Mouse (Mus musculus) CH12.LX (cell line): ENCODE measurements at regions not wholly inside any gene's neighbourhood (a gene's known extent, or its start where the extent isn't known, plus 50 kb on each side); places are given as distances from the start of the nearest gene placed in this dataset.

Source experiments
- DNase-seq: peaks from one replicate; pipeline ENCODE4 v3.0.0-alpha.2; 2013; ENCODE audit errors: extremely low read depth
- H3K27ac ChIP-seq: 2 replicates; pipeline ENCODE4 v1.5.1; 2012; ENCODE audit warnings: low read depth, mild to moderate bottlenecking, control low read depth, moderate library complexity; ENCODE audit not compliant: insufficient read depth
- H3K27me3 ChIP-seq: replicated peaks from 2 replicates; pipeline ENCODE3; 2012; ENCODE audit warnings: inconsistent platforms
- H3K36me3 ChIP-seq, 2 experiments: replicated peaks in 1 of 2; 2 replicates each; pipeline versions ENCODE3 to v1.6.1; 2012; ENCODE audit warnings: inconsistent platforms in 1 of 2, low read length in 1 of 2, mild to moderate bottlenecking in 1 of 2, mixed read lengths in 1 of 2, moderate library complexity in 1 of 2; ENCODE audit not compliant: control insufficient read depth in 1 of 2, insufficient read depth in 1 of 2
- H3K4me1 ChIP-seq, 2 experiments: 2 replicates each; pipeline ENCODE4 v1.6.1; 2012; ENCODE audit warnings: inconsistent platforms in 1 of 2, moderate library complexity in 1 of 2; ENCODE audit not compliant: insufficient read depth in 2 of 2, control insufficient read depth in 1 of 2
- H3K4me2 ChIP-seq: 2 replicates; pipeline ENCODE4 v1.6.1; 2012; ENCODE audit warnings: low read depth, mild to moderate bottlenecking, control low read depth; ENCODE audit not compliant: poor library complexity, insufficient read depth, severe bottlenecking
- H3K4me3 ChIP-seq, 3 experiments: fragments of 150-350 bp in 1 of 3; sonication (generic) in 1 of 3; replicated peaks in 1 of 3; 2 replicates each; pipeline versions ENCODE3 to v1.5.1; 2011 to 2012; ENCODE audit warnings: low read depth in 2 of 3, low read length in 2 of 3, mild to moderate bottlenecking in 2 of 3, moderate library complexity in 2 of 3, control low read depth in 1 of 3, improper control_type of control experiment in 1 of 3, inconsistent platforms in 1 of 3, mixed read lengths in 1 of 3; ENCODE audit not compliant: poor library complexity in 1 of 3
- H3K79me2 ChIP-seq: replicated peaks from 2 replicates; pipeline ENCODE4 v1.6.1; 2012; ENCODE audit warnings: mild to moderate bottlenecking, moderate library complexity; ENCODE audit not compliant: control insufficient read depth, poor library complexity, insufficient read depth, severe bottlenecking; ENCODE audit errors: extremely low read depth
- H3K9ac ChIP-seq: 2 replicates; pipeline ENCODE4 v1.6.1; 2012; ENCODE audit warnings: low read depth, mild to moderate bottlenecking, control low read depth, moderate library complexity; ENCODE audit not compliant: insufficient read depth
- H3K9me3 ChIP-seq: replicated peaks from 2 replicates; pipeline ENCODE3; 2012; ENCODE audit warnings: low read length, inconsistent platforms, mixed read lengths
- CHD1 ChIP-seq: IDR thresholded peaks from 2 replicates; pipeline ENCODE4 v1.6.1; 2012; ENCODE audit warnings: low read depth, low read length, improper control_type of control experiment, inconsistent platforms
- CTCF ChIP-seq, 2 experiments: IDR thresholded peaks in 1 of 2; conservative IDR thresholded peaks in 1 of 2; 2 replicates each; pipeline ENCODE4 v1.5.1; 2011 to 2012; ENCODE audit warnings: low read depth in 2 of 2, low read length in 2 of 2, improper control_type of control experiment in 1 of 2, inconsistent platforms in 1 of 2, mild to moderate bottlenecking in 1 of 2, moderate library complexity in 1 of 2
- ELF1 ChIP-seq: IDR thresholded peaks from 2 replicates; pipeline ENCODE4 v1.6.1; 2014; ENCODE audit warnings: low read depth, mild to moderate bottlenecking, inconsistent platforms, low read length, improper control_type of control experiment
- EP300 ChIP-seq: IDR thresholded peaks from 2 replicates; pipeline ENCODE4 v1.6.1; 2011; ENCODE audit warnings: low read length, improper control_type of control experiment
- ETS1 ChIP-seq: conservative IDR thresholded peaks from 2 replicates; pipeline ENCODE4 v1.6.1; 2012; ENCODE audit warnings: low read depth, mild to moderate bottlenecking, inconsistent platforms, low read length, improper control_type of control experiment, moderate library complexity
- GABPA ChIP-seq: IDR thresholded peaks from 2 replicates; pipeline ENCODE4 v1.6.1; 2012; ENCODE audit warnings: low read depth, low read length, improper control_type of control experiment, inconsistent platforms; ENCODE audit not compliant: insufficient replicate concordance
- JUND ChIP-seq: conservative IDR thresholded peaks from 2 replicates; pipeline ENCODE4 v1.6.1; 2011; ENCODE audit warnings: low read depth, low read length, improper control_type of control experiment
- MAFK ChIP-seq: IDR thresholded peaks from 2 replicates; pipeline ENCODE4 v1.6.1; 2011; ENCODE audit warnings: low read length, improper control_type of control experiment; ENCODE audit not compliant: insufficient replicate concordance
- MAX ChIP-seq: IDR thresholded peaks from 2 replicates; pipeline ENCODE4 v1.6.1; 2011; ENCODE audit warnings: low read length, improper control_type of control experiment
- MAZ ChIP-seq: IDR thresholded peaks from 2 replicates; pipeline ENCODE4 v1.6.1; 2012; ENCODE audit warnings: low read depth, mild to moderate bottlenecking, inconsistent platforms, low read length, improper control_type of control experiment, moderate library complexity
- MYC ChIP-seq: IDR thresholded peaks from 2 replicates; pipeline ENCODE4 v1.6.1; 2011; ENCODE audit warnings: low read depth, mild to moderate bottlenecking, improper control_type of control experiment, low read length
- NRF1 ChIP-seq: IDR thresholded peaks from 2 replicates; pipeline ENCODE4 v1.6.1; 2014; ENCODE audit warnings: low read depth, mild to moderate bottlenecking, inconsistent platforms, low read length, improper control_type of control experiment, moderate library complexity
- POLR2AphosphoS2 ChIP-seq: IDR thresholded peaks from 2 replicates; pipeline ENCODE4 v1.6.1; 2011; ENCODE audit warnings: low read depth, low read length, improper control_type of control experiment
- RAD21 ChIP-seq: IDR thresholded peaks from 2 replicates; pipeline ENCODE4 v1.6.1; 2011; ENCODE audit warnings: low read depth, mild to moderate bottlenecking, low read length, improper control_type of control experiment, moderate library complexity
- RCOR1 ChIP-seq: conservative IDR thresholded peaks from 2 replicates; pipeline ENCODE4 v1.6.1; 2012; ENCODE audit warnings: low read depth, mild to moderate bottlenecking, inconsistent platforms, low read length, improper control_type of control experiment
- UBTF ChIP-seq: IDR thresholded peaks from 2 replicates; pipeline ENCODE4 v1.6.1; 2012; ENCODE audit warnings: low read depth, mild to moderate bottlenecking, inconsistent platforms, low read length, improper control_type of control experiment, moderate library complexity
- USF2 ChIP-seq: conservative IDR thresholded peaks from 2 replicates; pipeline ENCODE4 v1.6.1; 2011; ENCODE audit warnings: low read depth, low read length, improper control_type of control experiment
- ZC3H11A ChIP-seq: IDR thresholded peaks from 2 replicates; pipeline ENCODE4 v1.6.1; 2012; ENCODE audit warnings: low read depth, mild to moderate bottlenecking, inconsistent platforms, low read length, improper control_type of control experiment
- ZMIZ1 ChIP-seq: IDR thresholded peaks from 2 replicates; pipeline ENCODE4 v1.6.1; 2012; ENCODE audit warnings: low read depth, mild to moderate bottlenecking, inconsistent platforms, low read length, improper control_type of control experiment
- dilution Hi-C: fragments of 300-500 bp; cut with MboI; formaldehyde crosslinking; loops from 2 replicates; pipeline ENCODE4 v1.14.3; 2020; ENCODE audit warnings: low sequenced_read_pairs; ENCODE audit not compliant: extremely low pct_unique_long_range_greater_than_20kb, extremely low pct_ligation_motif_present
- in situ Hi-C: fragments of 300-500 bp; cut with MboI; formaldehyde crosslinking; loops from 3 replicates; pipeline ENCODE4 v1.14.3; 2019; ENCODE audit warnings: low sequenced_read_pairs, low pct_ligation_motif_present, low pct_unique_long_range_greater_than_20kb, mixed read lengths

GRCm38 (mm10) chr12:43924228-43924627, 285.9 kb downstream of the Dnajb9 start (continued):
- TF ChIP-seq NRF1: no peak
- TF ChIP-seq, all 38 proteins: peak for 0

GRCm38 (mm10) chr12:43920396-43920795, 289.7 kb downstream of the Dnajb9 start:
- Histone ChIP-seq H3K9me3 (no peaks in the 10 kb centered on the region), H3K4me3 (no peak overlapping the region), H3K4me2 (no peak overlapping the region), H3K36me3 (no peaks in the 10 kb centered on the region), H3K9ac (no peak overlapping the region), H3K79me2 (no peaks in the 10 kb centered on the region), H3K27me3 (no peaks in the 10 kb centered on the region), H3K4me1 (no peaks in the 10 kb centered on the region), H3K27ac (no peak overlapping the region)
- TF ChIP-seq MYC: no peak
- TF ChIP-seq MAZ: no peak
- TF ChIP-seq CHD1: no peak
- no peak for TF ChIP-seq MAFK
- TF ChIP-seq POLR2AphosphoS2: no peak
- TF ChIP-seq GABPA: no peak
- no peak for TF ChIP-seq ELF1
- TF ChIP-seq ZC3H11A: no peak
- TF ChIP-seq UBTF: no peak
- TF ChIP-seq RCOR1: no peak
- TF ChIP-seq RAD21: no peak
- no peak for TF ChIP-seq CTCF (conservative IDR thresholded peaks at IDR 0.05 in 1 of 2, IDR thresholded peaks at IDR 0.05 in 1 of 2; ENCODE audit: low read depth in 2 of 2, low read length in 2 of 2)
- TF ChIP-seq JUND: no peak
- TF ChIP-seq MAX: no peak
- no peak for TF ChIP-seq ZMIZ1
- no peak for DNase-seq
- dilution Hi-C loops (no loop called here), in situ Hi-C loops (no loop called here)

- Histone ChIP-seq H3K27me3 (no peaks in the 10 kb centered on the region), H3K9me3 (no peaks in the 10 kb centered on the region), H3K79me2 (no peaks in the 10 kb centered on the region), H3K36me3 (no peaks in the 10 kb centered on the region), H3K4me2 (no peak overlapping the region), H3K4me3 (no peak overlapping the region), H3K27ac (no peak overlapping the region), H3K4me1 (no peaks in the 10 kb centered on the region), H3K9ac (no peak overlapping the region)
- DNase-seq: no peak
- in situ Hi-C loops: no loop called here
- TF ChIP-seq ETS1 (no peak), USF2 (no peak), EP300 (no peak)
- dilution Hi-C loops: no loop called here
Measured at GRCm38 (mm10) chr12:43919114-43919513, 291.0 kb downstream of the Dnajb9 start.
